Mouse (Mus musculus) heart, embryonic 10.5 days (tissue): Measurements from ENCODE around the gene Smad3. TPM values are rescaled to one million over a fixed set of nuclear protein-coding genes. Genes with fewer than 3 reads are reported as not detected.

Experiments
- DNase-seq: peaks from one replicate; pipeline ENCODE4 v3.0.0-alpha.2; 2017; ENCODE audit warnings: low spot score
- H3K27ac ChIP-seq: fragments of 300-500 bp; sonication (generic); 2 replicates; pipeline ENCODE4 v1.5.1; 2016; ENCODE audit warnings: mild to moderate bottlenecking
- H3K27me3 ChIP-seq: fragments of 300-500 bp; sonication (generic); 2 replicates; pipeline ENCODE4 v1.6.1; 2016; ENCODE audit warnings: mild to moderate bottlenecking; ENCODE audit not compliant: poor library complexity, insufficient read depth, severe bottlenecking
- H3K36me3 ChIP-seq: fragments of 300-500 bp; sonication (generic); 2 replicates; pipeline ENCODE4 v1.6.1; 2016; ENCODE audit warnings: mild to moderate bottlenecking, moderate library complexity
- H3K4me1 ChIP-seq: fragments of 300-500 bp; sonication (generic); 2 replicates; pipeline ENCODE4 v1.6.1; 2016; ENCODE audit warnings: mild to moderate bottlenecking
- H3K4me3 ChIP-seq: fragments of 300-500 bp; sonication (generic); 2 replicates; pipeline ENCODE4 v1.5.1; 2016; ENCODE audit warnings: mild to moderate bottlenecking, moderate library complexity
- H3K9me3 ChIP-seq: fragments of 300-500 bp; sonication (generic); 2 replicates; pipeline ENCODE4 v1.6.1; 2016; ENCODE audit warnings: mild to moderate bottlenecking, moderate library complexity
- WGBS: fragments of 180-500 bp; shearing (Covaris S2); methylation state at CpG from one replicate; pipeline ENCODE4 v1.1.7; 2016; 5-methylcytosine and 5-hydroxymethylcytosine counted together
- polyA plus RNA-seq: library from polyadenylated mRNA; unstranded; fragments of >200 nt; fragmentation: Nextera tagmentation; extraction: Ambion mirVana; gene quantifications from 2 replicates; pipeline ENCODE4 v1.2.1, GENCODE M21; 2016

Smad3 gene
- polyA plus RNA-seq, 1 experiment from 2014 or later = 20.0 TPM

DNA sequence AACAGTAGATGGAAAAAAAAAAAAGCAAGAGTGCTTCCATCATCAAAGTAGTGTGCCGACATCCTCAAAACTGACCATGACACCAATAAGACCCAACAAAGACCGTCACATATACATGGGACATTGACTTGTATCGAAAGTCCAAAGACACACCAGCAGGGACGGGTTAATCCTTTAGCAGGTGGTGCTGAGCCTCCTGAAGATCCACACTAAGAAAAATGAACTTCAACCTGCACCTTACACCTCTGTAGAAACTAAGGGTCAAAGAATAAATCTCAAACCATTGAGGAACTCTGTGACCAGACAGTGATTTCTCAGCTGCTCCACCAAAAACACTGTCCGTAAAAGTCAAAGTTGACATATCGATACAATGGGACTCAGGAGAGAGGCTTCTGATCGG lies 88.0 kb downstream of the Smad3 start:
- Histone ChIP-seq H3K9me3 (no peaks in the 10 kb centered on the region), H3K27ac (no peak overlapping the region), H3K4me1 (peaks cover 82% of the 10 kb centered on the region), H3K36me3 (peaks cover 36% of the 10 kb centered on the region; the same call in 1 of the 2 replicates), H3K4me3 (no peak overlapping the region), H3K27me3 (no peaks in the 10 kb centered on the region)
- 93% methylated on average over 7 of the region's 7 CpGs for WGBS
- no peak for DNase-seq

DNA sequence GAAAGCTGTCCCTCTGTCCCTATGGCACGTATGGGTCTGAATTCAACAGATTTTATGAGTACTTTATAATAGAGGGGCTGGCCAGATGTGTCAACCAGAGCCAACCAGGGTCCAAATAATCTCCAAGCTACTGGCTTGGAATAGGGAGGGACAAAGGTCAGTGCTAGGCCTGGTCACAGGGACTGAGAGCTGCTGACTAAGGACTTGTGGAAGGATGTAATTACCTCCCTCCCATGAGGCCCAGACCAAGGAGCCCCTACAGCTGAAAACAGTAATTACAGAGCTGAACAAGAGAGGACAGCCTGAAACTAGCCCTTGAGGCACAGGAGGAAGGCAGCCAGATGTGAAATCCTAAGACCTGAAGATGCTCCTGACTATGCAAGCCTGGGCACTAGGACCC lies 89.2 kb downstream of the Smad3 start:
- no peaks in the 10 kb centered on the region for H3K9me3 ChIP-seq
- 86% methylated on average over 1 of the region's 1 CpGs for WGBS
- DNase-seq = no peak

DNA sequence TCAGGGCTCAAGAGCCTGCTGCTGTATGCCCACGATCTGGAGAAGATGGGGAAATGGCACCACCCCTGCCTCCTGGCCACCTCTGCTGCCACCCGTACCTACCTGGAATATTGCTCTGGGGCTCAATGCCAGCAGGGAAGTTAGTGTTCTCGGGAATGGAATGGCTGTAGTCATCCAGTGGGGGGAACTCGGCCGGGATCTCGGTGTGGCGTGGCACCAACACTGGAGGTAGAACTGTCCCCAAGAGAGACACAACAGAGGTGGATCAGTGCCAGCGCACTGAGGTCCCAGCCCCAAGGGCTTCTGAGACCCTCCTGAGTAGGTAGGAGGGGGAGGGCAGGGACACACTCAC lies 90.4 kb downstream of the Smad3 start:
- no peak for DNase-seq
- peaks cover 55% of the 10 kb centered on the region for H3K36me3 ChIP-seq
- 89% methylated on average over 8 of the region's 8 CpGs for WGBS

More for the DNA sequence above, 89.2 kb downstream of the Smad3 start:
- Histone ChIP-seq H3K4me1 (peaks cover 82% of the 10 kb centered on the region), H3K27ac (0 out of 2 replicates have a peak overlapping the region, but pooled peaks have one; percentile 22), H3K36me3 (peaks cover 45% of the 10 kb centered on the region), H3K4me3 (no peak overlapping the region), H3K27me3 (no peaks in the 10 kb centered on the region)

DNA sequence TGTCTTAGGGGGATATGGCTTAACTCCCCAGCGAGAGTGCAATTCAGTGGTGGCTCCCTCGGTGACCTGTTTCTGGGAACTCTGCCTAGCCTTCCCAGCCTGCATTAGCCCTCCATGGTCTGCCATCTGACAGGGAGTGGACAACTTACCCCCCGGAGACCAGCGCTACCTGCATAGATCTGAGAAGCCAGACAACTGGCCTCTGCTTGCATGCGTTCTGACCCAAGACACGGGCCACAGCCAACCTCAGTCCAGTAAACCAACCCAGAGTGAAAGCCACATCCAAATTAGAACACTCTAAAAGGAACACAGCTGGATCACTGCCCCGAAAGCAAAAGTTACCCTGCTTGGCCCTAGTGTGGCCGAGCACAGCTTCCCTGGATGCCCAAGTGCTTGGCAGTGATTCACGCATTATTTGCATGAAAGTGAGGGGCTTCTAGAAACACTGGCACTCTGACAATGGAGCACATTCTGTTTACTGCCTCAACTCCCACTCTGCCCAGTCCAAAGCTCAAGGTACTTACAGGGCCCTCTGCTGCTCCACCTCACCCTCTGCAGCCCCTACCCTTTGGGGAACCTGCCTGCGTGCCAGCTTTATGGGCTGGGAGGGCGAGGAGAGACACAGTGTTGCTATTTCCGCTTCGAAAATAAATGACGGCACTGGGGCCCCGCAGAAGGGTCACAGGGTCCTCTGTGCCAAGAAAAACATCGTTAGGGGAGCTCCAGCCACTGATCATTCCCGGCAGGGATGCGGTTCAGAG lies 91.0 kb downstream of the Smad3 start:
- Histone ChIP-seq H3K36me3 (peaks cover 60% of the 10 kb centered on the region), H3K27me3 (no peaks in the 10 kb centered on the region), H3K27ac (peak overlapping the region; percentile 25), H3K4me1 (peaks cover 74% of the 10 kb centered on the region), H3K9me3 (no peaks in the 10 kb centered on the region), H3K4me3 (no peak overlapping the region)
- 69% methylated on average over 18 of the region's 18 CpGs for whole genome bisulfite sequencing
- no peak for DNase-seq

More for the DNA sequence above, 90.4 kb downstream of the Smad3 start:
- Histone ChIP-seq H3K9me3 (no peaks in the 10 kb centered on the region), H3K27ac (peak overlapping the region; percentile 25), H3K27me3 (no peaks in the 10 kb centered on the region), H3K4me1 (peaks cover 80% of the 10 kb centered on the region), H3K4me3 (no peak overlapping the region)

DNA sequence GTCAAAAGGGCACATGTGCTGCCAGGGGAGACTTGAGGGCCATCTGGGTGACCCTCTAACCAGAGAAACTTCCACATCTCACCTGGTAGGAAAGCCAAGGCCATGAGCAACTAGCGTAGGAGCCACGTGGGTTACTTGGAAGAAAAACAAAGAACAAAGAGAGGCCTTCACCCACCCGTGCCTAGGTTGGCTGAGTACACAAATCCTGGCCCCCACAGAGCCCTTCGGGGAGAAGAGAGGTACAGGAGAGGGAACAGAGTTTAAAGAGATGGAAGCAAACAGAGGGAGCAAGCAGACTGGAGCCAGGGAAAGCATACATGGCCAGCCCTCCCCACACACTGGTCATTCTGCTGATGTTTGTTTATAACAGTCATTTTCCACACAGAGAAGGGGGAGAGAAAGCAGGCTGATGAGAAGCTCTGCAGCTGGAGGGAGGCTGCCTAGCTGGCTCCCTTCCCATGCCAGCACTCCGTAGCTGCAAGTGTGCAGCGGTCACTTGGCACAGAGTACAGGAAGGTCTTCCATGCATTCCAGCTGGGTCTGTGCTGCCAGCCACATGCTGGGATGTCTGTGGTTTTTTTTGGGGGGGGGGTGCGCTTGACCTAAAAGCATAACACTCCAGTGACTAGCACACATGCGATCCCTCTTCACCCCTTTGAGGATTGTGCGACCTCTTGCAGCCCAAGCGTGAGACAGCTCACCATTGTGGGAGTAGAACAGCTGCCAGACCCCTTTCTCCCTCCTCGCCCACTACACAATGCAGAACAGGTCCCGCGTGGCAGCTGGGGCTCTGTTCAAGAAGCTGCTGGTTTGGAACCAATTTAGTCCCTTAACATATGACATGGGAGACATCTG lies 92.8 kb downstream of the Smad3 start:
- Histone ChIP-seq H3K4me1 (peaks cover 68% of the 10 kb centered on the region), H3K9me3 (no peaks in the 10 kb centered on the region), H3K4me3 (no peak overlapping the region), H3K36me3 (peaks cover 70% of the 10 kb centered on the region), H3K27ac (peak overlapping the region; percentile 43; the same call in 1 of the 2 replicates), H3K27me3 (no peaks in the 10 kb centered on the region)
- WGBS = 75% methylated on average over 13 of the region's 13 CpGs
- no peak for DNase-seq

DNA sequence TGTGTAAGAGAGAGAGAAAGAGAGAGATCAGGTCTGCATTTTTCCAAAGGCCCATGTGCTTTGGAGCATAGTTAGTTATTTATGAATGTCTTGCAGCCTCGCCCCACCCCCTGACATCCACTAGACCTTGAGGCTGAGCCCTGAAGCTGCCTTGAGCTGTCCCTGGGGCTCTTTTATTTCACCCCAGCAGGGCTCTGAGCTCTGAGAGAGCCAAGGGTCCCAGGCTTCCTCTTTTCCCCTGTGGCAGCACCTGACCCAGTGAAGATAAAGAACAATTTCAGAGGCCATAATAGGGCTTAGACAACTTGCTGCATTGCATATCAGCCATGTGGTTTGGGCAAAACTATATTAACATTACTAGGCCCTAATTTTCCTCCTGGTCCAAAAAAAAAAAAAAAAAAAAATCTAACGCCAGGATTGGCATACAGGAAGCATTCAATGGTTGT lies 93.5 kb downstream of the Smad3 start:
- Histone ChIP-seq H3K9me3 (no peaks in the 10 kb centered on the region), H3K4me3 (no peak overlapping the region), H3K27ac (no peak overlapping the region), H3K36me3 (peaks cover 77% of the 10 kb centered on the region), H3K27me3 (no peaks in the 10 kb centered on the region), H3K4me1 (peaks cover 64% of the 10 kb centered on the region)
- no peak for DNase-seq
- 79% methylated on average over 2 of the region's 2 CpGs for WGBS

DNA sequence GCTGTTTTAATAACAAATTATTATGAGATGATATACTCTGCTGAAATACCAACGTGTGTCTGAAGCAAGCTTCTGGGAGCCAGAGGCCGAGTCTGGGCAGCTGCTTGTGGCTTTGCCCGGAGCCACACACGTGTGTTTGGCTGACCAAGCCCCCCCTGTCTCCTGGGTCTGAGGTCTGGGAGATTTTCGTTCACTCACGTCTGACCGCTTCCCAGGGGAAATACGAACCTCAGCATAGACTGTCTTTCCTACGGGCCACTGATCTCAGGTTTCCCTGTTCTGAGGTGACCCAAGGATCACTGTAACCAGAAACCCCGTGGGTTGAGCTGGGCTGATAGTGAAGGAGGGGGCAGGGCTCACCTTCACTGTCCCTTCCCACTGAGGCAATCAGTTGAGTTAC lies 94.6 kb downstream of the Smad3 start:
- Histone ChIP-seq H3K4me3 (no peak overlapping the region), H3K27ac (no peak overlapping the region), H3K4me1 (peaks cover 53% of the 10 kb centered on the region), H3K27me3 (no peaks in the 10 kb centered on the region), H3K9me3 (no peaks in the 10 kb centered on the region), H3K36me3 (peaks cover 87% of the 10 kb centered on the region)
- WGBS = 49% methylated on average over 10 of the region's 10 CpGs
- DNase-seq = no peak

DNA sequence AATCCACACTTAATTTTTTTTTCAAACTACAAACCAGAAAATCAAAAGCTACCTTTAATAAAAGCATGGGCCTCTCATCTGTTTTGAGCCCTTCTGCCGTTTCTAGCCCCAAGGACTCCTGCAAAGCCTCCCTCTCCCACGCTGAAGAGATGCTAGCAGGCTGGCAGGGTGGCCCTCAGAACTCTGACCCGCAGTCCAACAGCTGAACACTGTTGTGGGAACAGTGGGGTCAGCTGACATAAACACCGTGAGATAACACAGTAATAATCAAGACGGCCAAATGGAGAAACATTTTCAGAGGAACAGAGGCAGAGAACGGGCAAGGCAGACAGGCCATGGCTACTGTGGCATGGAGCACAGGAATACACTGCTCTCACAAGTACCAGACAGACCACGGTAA lies 95.0 kb downstream of the Smad3 start:
- no peak overlapping the region for H3K27ac ChIP-seq
- H3K27me3 ChIP-seq = no peaks in the 10 kb centered on the region
- H3K36me3 ChIP-seq = peaks cover 88% of the 10 kb centered on the region
- no peaks in the 10 kb centered on the region for H3K9me3 ChIP-seq
- no peak for DNase-seq
- H3K4me1 ChIP-seq = peaks cover 52% of the 10 kb centered on the region
- no peak overlapping the region for H3K4me3 ChIP-seq
- 62% methylated on average over 7 of the region's 7 CpGs for WGBS

DNA sequence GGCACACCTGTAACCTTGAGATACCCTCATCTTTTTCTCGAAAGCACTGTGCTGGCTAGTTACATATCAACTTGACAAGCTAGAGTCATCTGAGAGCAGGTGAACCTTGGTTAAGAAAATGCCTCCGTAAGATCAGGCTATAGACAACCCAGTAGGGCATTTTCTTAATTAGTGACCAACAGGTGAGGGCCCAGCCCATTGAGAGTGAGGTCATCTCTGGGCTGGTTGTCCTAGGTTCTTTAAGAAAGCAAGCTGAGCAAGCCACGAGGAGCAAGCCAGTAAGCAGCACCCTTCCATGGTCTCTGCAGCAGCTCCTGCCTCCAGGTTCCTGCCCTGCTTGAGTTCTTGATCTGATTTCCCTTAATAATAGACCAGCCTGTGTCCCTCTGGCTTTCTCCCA lies 97.1 kb downstream of the Smad3 start:
- no peak for DNase-seq
- Histone ChIP-seq H3K27ac (no peak overlapping the region), H3K4me1 (peaks cover 52% of the 10 kb centered on the region), H3K4me3 (no peak overlapping the region), H3K27me3 (no peaks in the 10 kb centered on the region), H3K9me3 (no peaks in the 10 kb centered on the region), H3K36me3 (peaks cover 77% of the 10 kb centered on the region)
- WGBS = 91% methylated on average over 3 of the region's 3 CpGs

DNA sequence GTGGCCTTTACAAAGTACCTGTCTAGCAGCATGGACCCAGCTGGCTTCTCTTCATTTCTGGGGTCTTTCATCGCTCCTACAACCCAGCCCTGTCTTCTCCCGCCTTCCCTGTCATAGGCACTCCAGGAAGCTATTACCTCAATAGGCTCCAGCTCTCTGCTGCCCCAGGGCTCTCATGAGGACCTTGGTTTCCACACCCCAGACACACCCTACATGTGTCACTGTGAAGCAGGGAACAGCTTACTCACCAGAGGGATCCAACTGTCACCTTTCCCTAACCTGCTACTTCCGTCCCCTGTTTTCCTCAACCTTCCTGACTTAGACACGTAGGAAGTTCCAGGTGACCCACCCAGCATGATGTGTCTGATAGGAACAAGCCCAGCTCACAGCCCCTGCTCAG lies 97.7 kb downstream of the Smad3 start:
- Histone ChIP-seq H3K36me3 (peaks cover 79% of the 10 kb centered on the region), H3K4me3 (no peak overlapping the region), H3K4me1 (peaks cover 52% of the 10 kb centered on the region), H3K27me3 (no peaks in the 10 kb centered on the region), H3K9me3 (no peaks in the 10 kb centered on the region), H3K27ac (no peak overlapping the region)
- no peak for DNase-seq
- 92% methylated on average over 4 of the region's 4 CpGs for WGBS

DNA sequence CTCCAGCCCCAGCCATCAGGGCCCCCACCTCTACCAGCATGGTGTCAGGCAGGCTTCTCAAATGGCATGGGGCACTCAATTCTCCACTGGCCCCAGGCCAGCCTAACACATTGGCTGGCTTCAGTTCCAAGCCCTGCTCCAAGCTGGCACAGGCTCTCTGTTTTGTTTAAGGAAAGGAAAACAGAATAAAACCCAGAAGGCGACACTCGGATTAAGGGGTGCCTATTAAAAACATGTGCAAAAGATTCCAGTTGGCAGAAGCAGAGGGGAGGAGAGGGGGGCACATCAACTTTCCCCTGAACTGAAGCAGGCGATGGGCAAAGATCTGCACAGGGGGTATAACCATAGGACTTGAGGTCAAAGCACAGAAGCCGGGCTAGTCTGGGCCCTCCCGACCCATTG lies 98.8 kb downstream of the Smad3 start:
- WGBS = 95% methylated on average over 5 of the region's 5 CpGs

DNA sequence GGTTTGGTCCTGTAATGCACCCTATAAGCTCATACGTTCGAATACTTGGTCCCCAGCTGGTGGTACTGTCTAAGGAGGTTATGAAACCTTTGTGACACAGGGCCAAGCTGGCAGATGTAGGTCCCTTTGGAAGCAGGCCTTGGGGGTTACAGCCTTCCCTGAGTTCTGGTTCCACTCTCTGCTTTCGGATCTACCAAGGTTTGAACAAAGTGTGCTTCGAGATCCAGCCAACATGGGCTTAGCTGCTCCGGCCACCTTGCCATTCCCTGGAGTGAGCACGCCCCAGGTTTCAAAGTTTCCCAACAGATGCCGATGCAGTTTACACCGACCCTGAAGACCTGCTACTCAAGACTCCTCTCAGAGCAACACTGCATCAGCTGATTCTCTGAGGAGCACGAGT lies 99.4 kb downstream of the Smad3 start:
- no peaks in the 10 kb centered on the region for H3K9me3 ChIP-seq
- 0 out of 2 replicates have a peak overlapping the region, but pooled peaks have one; percentile 38 for H3K27ac ChIP-seq
- H3K36me3 ChIP-seq = peaks cover 81% of the 10 kb centered on the region
- peaks cover 53% of the 10 kb centered on the region for H3K4me1 ChIP-seq
- 93% methylated on average over 9 of the region's 9 CpGs for WGBS
- H3K4me3 ChIP-seq = no peak overlapping the region
- H3K27me3 ChIP-seq = no peaks in the 10 kb centered on the region
- no peak for DNase-seq

More for the DNA sequence above, 98.8 kb downstream of the Smad3 start:
- Histone ChIP-seq H3K4me3 (no peak overlapping the region), H3K27ac (no peak overlapping the region), H3K36me3 (peaks cover 81% of the 10 kb centered on the region), H3K27me3 (no peaks in the 10 kb centered on the region), H3K4me1 (peaks cover 54% of the 10 kb centered on the region), H3K9me3 (no peaks in the 10 kb centered on the region)
- DNase-seq = no peak

DNA sequence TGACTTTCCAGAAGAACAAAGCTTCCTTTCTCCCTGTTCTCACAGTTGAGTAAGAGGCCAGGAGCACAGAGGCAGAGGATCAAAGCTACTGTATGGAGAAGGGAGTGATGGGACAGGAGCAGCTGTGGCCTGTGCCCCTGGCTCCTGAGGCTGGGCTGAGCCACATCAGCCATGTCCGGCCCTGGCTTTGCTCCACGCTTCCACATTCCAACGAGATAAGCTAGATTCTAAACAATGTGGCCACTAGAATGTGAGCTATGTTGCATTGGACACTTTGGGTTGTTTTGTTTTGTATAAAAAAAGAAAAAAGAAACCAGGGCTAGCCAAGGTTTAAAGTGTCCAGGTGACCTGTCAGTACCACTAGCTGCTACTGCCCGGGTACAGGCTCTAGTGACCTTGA lies 100.6 kb downstream of the Smad3 start:
- WGBS = 13% methylated on average over 4 of the region's 4 CpGs
- peaks cover 81% of the 10 kb centered on the region for H3K36me3 ChIP-seq
- DNase-seq = no peak
- no peaks in the 10 kb centered on the region for H3K27me3 ChIP-seq
- peak overlapping the region; percentile 65 for H3K27ac ChIP-seq
- no peak overlapping the region for H3K4me3 ChIP-seq
- H3K4me1 ChIP-seq = peaks cover 47% of the 10 kb centered on the region
- H3K9me3 ChIP-seq = no peaks in the 10 kb centered on the region
